Mouse (Mus musculus): ENCODE data around the gene Ube2o.

GRCm38 (mm10) chr11:116572756-116573543 is 8.3 kb downstream of the Ube2o start:
- TF ChIP-seq CTCF (IDR thresholded peaks at IDR 0.05; ENCODE audit: control insufficient read depth, insufficient read depth, low read length) (no peak), POLR2A (IDR thresholded peaks at IDR 0.05; ENCODE audit: borderline replicate concordance, control insufficient read depth, low read depth, low read length) (no peak)

All from bone marrow, adult 2 months (tissue).